Mouse (Mus musculus) heart, embryonic 11.5 days (tissue): Measurements from ENCODE around the gene Dcp1a. TPM values are rescaled to one million over a fixed set of nuclear protein-coding genes. Genes with fewer than 3 reads are reported as not detected.
A peak's percentile ranks its signal among the peaks of the same experiment; 100 is the strongest.
"Not testable (repeated sequence)": the region's sequence is repeated elsewhere in the genome, so short reads cannot be mapped to it uniquely, and the experiment has no call there.

Experiments
- ATAC-seq: fragments of 200-750 bp; cut with Nextera tagmentation; replicated peaks from 2 replicates; pipeline ENCODE4 v1.8.0; 2017; ENCODE audit warnings: moderate library complexity; ENCODE audit not compliant: insufficient number of reproducible peaks, low FRiP score, low TSS enrichment
- H3K27ac ChIP-seq: fragments of 300-500 bp; sonication (generic); 2 replicates; pipeline ENCODE4 v1.5.1; 2014; ENCODE audit warnings: mild to moderate bottlenecking, low read depth, low read length
- H3K27me3 ChIP-seq: fragments of 300-500 bp; sonication (generic); 2 replicates; pipeline ENCODE4 v1.6.1; 2014; ENCODE audit warnings: mild to moderate bottlenecking, low read length, mixed read lengths; ENCODE audit not compliant: control insufficient read depth, insufficient read depth
- H3K36me3 ChIP-seq: fragments of 300-500 bp; sonication (generic); 2 replicates; pipeline ENCODE4 v1.6.1; 2014; ENCODE audit warnings: mild to moderate bottlenecking, low read length, moderate library complexity, mixed read lengths; ENCODE audit not compliant: control insufficient read depth, insufficient read depth
- H3K4me1 ChIP-seq: fragments of 300-500 bp; sonication (generic); 2 replicates; pipeline ENCODE4 v1.6.1; 2014; ENCODE audit warnings: low read length; ENCODE audit not compliant: control insufficient read depth, insufficient read depth
- H3K4me2 ChIP-seq: fragments of 300-500 bp; sonication (generic); 2 replicates; pipeline ENCODE4 v1.6.1; 2014; ENCODE audit warnings: mild to moderate bottlenecking, moderate library complexity
- H3K4me3 ChIP-seq: fragments of 300-500 bp; sonication (generic); 2 replicates; pipeline ENCODE4 v1.5.1; 2014; ENCODE audit warnings: low read depth, low read length
- H3K9ac ChIP-seq: fragments of 300-500 bp; sonication (generic); 2 replicates; pipeline ENCODE4 v1.6.1; 2014; ENCODE audit warnings: mild to moderate bottlenecking, low read depth, low read length, moderate library complexity
- H3K9me3 ChIP-seq: fragments of 300-500 bp; sonication (generic); replicated peaks from 2 replicates; pipeline ENCODE4 v1.6.1; 2016; ENCODE audit warnings: low read length; ENCODE audit not compliant: control insufficient read depth
- WGBS: fragments of 180-500 bp; shearing (Covaris S2); extraction: QIAGEN DNeasy Blood & Tissue Kit; methylation state at CpG from one replicate; pipeline ENCODE4 v1.1.7; 2014; ENCODE audit not compliant: insufficient replicate concordance; 5-methylcytosine and 5-hydroxymethylcytosine counted together
- polyA plus RNA-seq: library from polyadenylated mRNA; unstranded; fragments of >200 nt; fragmentation: Nextera tagmentation; extraction: Ambion mirVana; gene quantifications from 2 replicates; pipeline ENCODE4 v1.2.1, GENCODE M21; 2014

Dcp1a gene
- polyA plus RNA-seq, 1 experiment from 2014 or later, result 21.2 TPM

DNA sequence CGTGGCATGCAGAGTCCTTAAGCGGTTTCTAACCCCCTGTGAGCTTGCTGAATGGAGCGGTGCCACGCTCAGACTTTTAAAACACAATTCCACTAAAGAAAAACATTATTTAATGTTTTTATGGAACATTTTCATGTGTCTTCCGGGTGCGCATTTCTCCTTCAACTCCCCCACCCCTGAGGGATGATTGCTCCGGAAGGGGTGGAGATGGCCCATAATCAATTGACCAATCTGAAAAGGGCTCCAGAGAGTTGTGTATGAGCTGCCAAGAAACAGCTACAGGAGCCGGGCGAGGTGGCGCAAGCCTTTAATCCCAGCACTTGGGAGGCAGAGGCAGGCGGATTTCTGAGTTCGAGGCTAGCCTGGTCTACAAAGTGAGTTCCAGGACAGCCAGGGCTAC, 50.1 kb downstream of the Dcp1a start:
- Histone ChIP-seq H3K27me3 (no peaks in the 10 kb centered on the region; the same call in 1 of the 2 replicates), H3K9me3 (no peaks in the 10 kb centered on the region), H3K36me3 (peaks cover 8% of the 10 kb centered on the region), H3K4me1 (peaks cover 8% of the 10 kb centered on the region), H3K27ac (no peak overlapping the region), H3K4me2 (no peak overlapping the region), H3K4me3 (no peak overlapping the region), H3K9ac (no peak overlapping the region)
- no peak for ATAC-seq
- 93% methylated on average over 12 of the region's 12 CpGs for WGBS

DNA sequence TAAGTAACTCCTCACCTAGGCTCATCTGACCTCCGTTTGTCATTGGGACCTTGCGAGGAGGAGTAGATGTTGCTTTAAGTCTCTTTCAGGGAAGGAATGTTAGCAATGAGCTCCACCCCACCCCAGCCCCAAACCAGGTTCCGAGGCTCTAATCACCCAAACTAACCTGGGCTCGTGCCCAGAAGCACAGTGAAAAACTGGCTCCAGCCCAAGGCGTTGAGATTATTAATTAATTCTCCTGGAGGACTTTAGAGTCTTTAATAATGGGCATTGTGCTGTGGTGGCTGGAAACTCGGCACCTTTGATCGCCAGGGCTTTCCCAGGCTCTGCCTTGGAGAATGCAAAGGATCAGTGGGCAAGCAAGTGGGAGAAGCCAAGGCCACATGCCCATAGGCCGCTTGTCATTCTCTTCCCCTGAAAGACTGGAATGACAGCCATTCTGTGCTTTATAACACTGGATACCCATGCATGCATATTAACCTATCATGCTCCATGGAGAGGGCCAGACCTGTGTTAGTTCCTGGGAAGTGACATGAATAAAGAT, 51.5 kb downstream of the Dcp1a start:
- Histone ChIP-seq H3K4me2 (no peak overlapping the region), H3K27ac (no peak overlapping the region), H3K4me1 (peaks cover 2% of the 10 kb centered on the region; the same call in 1 of the 2 replicates), H3K4me3 (no peak overlapping the region), H3K9me3 (no peaks in the 10 kb centered on the region), H3K27me3 (no peaks in the 10 kb centered on the region; the same call in 1 of the 2 replicates), H3K36me3 (peaks cover 8% of the 10 kb centered on the region), H3K9ac (no peak overlapping the region)
- no peak for ATAC-seq
- WGBS, result 63% methylated on average over 8 of the region's 8 CpGs

DNA sequence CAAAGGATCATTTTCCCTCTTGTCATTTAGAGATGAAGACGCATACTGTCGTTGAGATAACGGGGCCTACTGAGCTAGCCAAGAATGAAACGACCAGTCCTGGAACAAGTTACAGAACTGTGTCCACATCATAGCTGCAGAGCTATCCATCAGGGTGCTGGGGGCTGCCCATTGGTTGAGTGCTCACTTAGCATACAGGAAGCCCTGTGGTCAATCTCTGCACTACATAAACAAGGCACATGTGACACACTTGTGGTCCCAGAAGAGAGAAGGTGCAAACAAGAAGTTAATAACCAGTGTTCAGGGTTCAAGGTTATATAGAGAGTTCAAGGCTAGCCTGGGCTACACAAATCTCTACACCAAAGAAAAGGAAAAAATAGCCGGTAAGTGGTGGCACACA, 52.1 kb downstream of the Dcp1a start:
- H3K27ac ChIP-seq, result no peak overlapping the region
- no peak overlapping the region for H3K9ac ChIP-seq
- no peaks in the 10 kb centered on the region; the same call in 1 of the 2 replicates for H3K27me3 ChIP-seq
- no peak overlapping the region for H3K4me2 ChIP-seq
- no peaks in the 10 kb centered on the region for H3K9me3 ChIP-seq
- H3K36me3 ChIP-seq, result peaks cover 3% of the 10 kb centered on the region; the same call in 1 of the 2 replicates
- H3K4me1 ChIP-seq, result peaks cover 2% of the 10 kb centered on the region; the same call in 1 of the 2 replicates
- WGBS, result 77% methylated on average over 5 of the region's 5 CpGs
- no peak for ATAC-seq
- H3K4me3 ChIP-seq, result no peak overlapping the region

DNA sequence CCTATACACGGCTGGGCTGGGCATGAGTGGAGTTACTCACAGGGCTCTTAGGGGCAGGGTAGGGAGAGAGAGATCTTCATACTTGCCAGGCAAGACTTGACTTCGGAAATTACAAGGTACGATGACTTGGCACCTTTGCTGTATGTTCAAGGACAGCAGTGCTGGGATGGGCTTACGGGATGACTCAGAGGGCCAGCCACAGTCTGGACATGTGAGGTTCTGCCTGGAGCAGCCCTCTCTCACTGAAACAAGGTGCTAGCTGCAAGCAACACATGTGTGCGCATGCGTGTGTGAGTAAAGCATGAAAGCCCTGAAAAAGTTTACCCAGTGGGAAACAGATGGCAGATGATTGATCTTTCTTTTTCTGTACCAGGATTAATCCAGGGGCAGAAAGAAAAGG, 52.6 kb downstream of the Dcp1a start:
- Histone ChIP-seq H3K4me1 (peaks cover 2% of the 10 kb centered on the region; the same call in 1 of the 2 replicates), H3K27me3 (no peaks in the 10 kb centered on the region; the same call in 1 of the 2 replicates), H3K9me3 (no peaks in the 10 kb centered on the region), H3K9ac (no peak overlapping the region), H3K4me3 (no peak overlapping the region), H3K4me2 (no peak overlapping the region), H3K36me3 (peaks cover 3% of the 10 kb centered on the region; the same call in 1 of the 2 replicates), H3K27ac (no peak overlapping the region)
- ATAC-seq, result no peak
- 89% methylated on average over 6 of the region's 6 CpGs for WGBS

DNA sequence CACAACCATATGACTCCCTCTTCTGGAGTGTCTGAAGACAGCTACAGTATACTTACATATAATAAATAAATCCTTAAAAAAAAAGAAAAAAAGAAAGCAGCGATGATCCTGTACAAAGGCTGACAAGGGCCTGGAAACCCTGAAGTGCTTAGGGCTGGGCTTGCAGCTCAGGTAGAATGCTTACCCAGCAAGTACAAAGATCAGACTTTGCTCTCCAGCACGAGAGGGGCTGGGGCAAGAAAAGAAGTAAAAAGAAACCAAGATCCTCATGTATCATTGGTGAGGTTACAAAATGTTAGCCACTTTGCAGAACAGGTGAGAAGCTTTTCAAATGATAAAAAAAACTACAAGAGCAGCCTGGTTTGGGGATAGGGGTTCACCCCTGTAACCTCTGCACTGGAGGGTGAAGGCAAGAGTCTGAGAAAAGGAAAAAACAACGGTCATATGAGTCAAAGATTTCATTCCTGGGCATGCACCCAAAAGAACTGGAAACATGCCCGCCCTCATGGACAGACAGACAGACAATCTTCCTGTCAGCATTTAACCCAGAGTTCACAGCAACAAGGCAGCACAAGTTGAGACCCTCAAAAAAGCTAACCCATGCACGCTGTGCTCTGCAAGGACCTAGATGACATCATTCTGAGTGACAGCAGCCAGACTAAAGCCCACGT, 54.6 kb downstream of the Dcp1a start:
- no peak for ATAC-seq
- Histone ChIP-seq H3K9me3 (no peaks in the 10 kb centered on the region), H3K27ac (no peak overlapping the region), H3K9ac (no peak overlapping the region), H3K4me3 (no peak overlapping the region), H3K4me1 (peaks cover 2% of the 10 kb centered on the region; the same call in 1 of the 2 replicates), H3K4me2 (no peak overlapping the region), H3K27me3 (no peaks in the 10 kb centered on the region), H3K36me3 (peaks cover 3% of the 10 kb centered on the region; the same call in 1 of the 2 replicates)
- 78% methylated on average over 6 of the region's 6 CpGs for WGBS

DNA sequence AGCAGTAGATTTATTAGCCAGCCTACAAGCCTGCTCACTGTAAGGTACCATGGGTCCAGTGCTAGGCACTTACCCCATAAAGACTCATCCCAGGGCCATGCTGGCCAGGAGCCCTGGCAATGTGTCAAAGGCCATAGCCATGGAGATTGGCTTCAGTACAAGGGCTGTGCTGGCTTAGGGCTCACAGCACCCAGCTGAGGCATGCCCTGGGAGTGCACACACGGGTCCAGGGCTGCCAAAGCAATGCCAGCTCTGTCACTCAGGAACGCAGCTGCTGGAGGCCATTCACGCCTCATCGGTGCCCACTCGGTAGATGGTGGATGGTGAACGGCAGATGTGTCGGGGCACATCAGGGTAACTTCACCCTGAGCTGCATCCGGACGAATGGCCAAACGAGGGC, 62.2 kb downstream of the Dcp1a start:
- no peak for ATAC-seq
- Histone ChIP-seq H3K4me3 (no peak overlapping the region), H3K36me3 (no peaks in the 10 kb centered on the region), H3K9ac (no peak overlapping the region), H3K27me3 (no peaks in the 10 kb centered on the region), H3K4me1 (no peaks in the 10 kb centered on the region), H3K27ac (no peak overlapping the region), H3K9me3 (no peaks in the 10 kb centered on the region), H3K4me2 (no peak overlapping the region)
- WGBS, result 71% methylated on average over 10 of the region's 10 CpGs

DNA sequence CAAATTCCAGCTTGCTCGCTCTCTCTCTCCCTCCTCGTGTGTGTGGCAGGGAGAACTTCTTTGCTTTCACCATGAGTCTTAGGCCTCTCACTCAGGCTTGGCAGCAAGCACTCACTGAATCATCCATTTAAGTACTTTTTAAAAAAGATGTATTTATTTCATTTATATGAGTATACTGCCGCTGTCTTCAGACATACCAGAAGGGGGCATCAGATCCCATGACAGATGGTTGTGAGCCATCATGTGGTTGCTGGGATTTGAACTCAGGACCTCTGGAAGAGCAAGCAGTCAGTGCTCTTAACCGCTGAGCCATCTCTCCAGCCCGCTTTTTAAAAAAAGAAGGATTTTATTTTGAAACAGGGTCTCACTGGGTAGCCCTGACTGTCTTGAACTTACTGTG, 64.0 kb downstream of the Dcp1a start:
- H3K9ac ChIP-seq, ATAC-seq, H3K27ac ChIP-seq, H3K4me2 ChIP-seq, H3K4me1 ChIP-seq, H3K4me3 ChIP-seq, H3K27me3 ChIP-seq, H3K36me3 ChIP-seq, H3K9me3 ChIP-seq: not testable (repeated sequence)
- whole genome bisulfite sequencing, result 83% methylated on average over 5 of the region's 5 CpGs

DNA sequence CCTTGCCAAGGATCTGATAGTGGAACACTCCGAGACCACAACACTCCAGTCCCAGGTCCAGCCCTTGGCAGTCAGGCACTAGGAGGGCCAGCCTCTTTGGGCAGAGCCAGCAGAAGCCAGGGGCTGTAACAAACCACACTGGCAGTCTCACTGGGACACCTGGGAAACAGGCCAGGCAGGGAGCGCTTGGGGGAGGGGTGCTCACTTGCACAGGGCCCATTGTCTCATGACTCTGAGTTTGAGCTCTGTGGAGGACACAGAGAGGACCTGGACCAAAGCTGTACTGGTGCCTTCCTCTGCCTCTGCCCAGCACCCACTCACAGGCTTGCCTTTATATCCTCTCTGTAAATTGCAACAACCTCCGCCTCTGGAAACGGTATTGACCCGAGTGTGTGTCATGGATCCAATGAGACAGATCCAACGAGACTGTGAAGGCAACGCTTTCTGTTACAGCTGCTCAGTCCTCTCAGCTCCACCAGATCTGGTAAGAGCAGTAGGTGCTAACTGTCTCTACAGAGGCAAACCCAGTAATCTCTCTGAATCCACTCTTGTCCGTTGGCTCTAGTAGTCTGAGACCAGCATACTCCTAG, 68.9 kb downstream of the Dcp1a start, which contains the start of gene Tkt:
Tkt (plus strand) TSS at position 229 of the 590 bp plus-strand sequence.
- peak; percentile 10; the same call in 1 of the 2 replicates for ATAC-seq
- Histone ChIP-seq H3K27ac (peak within 1 kb of the TSS; percentile 93), H3K36me3 (no peaks in the 10 kb centered on the region), H3K4me2 (peak within 1 kb of the TSS; percentile 81), H3K9ac (peak within 1 kb of the TSS; percentile 97), H3K4me1 (peaks cover 29% of the 10 kb centered on the region), H3K4me3 (peak within 1 kb of the TSS; percentile 86), H3K9me3 (no peaks in the 10 kb centered on the region), H3K27me3 (no peaks in the 10 kb centered on the region)
- 28% methylated on average over 8 of the region's 8 CpGs for WGBS
